Mouse (Mus musculus): ENCODE data around the gene Aes. TPM values are rescaled to one million over a fixed set of nuclear protein-coding genes. Genes with fewer than 3 reads are reported as not detected.

Gene Aes
- polyA plus RNA-seq, 1 experiment from 2014 or later = 429 TPM

- H3K27me3 ChIP-seq (ENCODE audit: control insufficient read depth, insufficient read depth, low read length) = no peaks in the 10 kb centered on the region
- H3K4me3 ChIP-seq (ENCODE audit: low read depth, low read length) = peak overlapping the region; percentile 38; the same call in 1 of the 2 replicates
- no peak overlapping the region for H3K9ac ChIP-seq (ENCODE audit: low read length)
- H3K4me1 ChIP-seq (replicated peaks; ENCODE audit: control insufficient read depth, insufficient read depth) = peaks cover 19% of the 10 kb centered on the region
- H3K9me3 ChIP-seq (ENCODE audit: control insufficient read depth, low read length) = no peaks in the 10 kb centered on the region
- ATAC-seq (ENCODE audit: low FRiP score, low TSS enrichment) (0 out of 2 replicates have a peak, but pooled peaks have one; percentile 0), DNase-seq (ENCODE audit: low spot score) (no peak)
- H3K27ac ChIP-seq (replicated peaks) = peak overlapping the region; percentile 40; the same call in 1 of the 2 replicates
- H3K4me2 ChIP-seq (replicated peaks; ENCODE audit: low read depth) = peak overlapping the region; percentile 69
- 11% methylated on average over 9 of the region's 9 CpGs for WGBS
- TF ChIP-seq CTCF (IDR thresholded peaks at IDR 0.05; ENCODE audit: low read depth) (no peak), EP300 (optimal IDR thresholded peaks at IDR 0.05) (no peak)
- no peaks in the 10 kb centered on the region for H3K36me3 ChIP-seq (ENCODE audit: control insufficient read depth, insufficient read depth, low read length)
Measured at GRCm38 (mm10) chr10:81572133-81572671, 12.9 kb downstream of the Aes start.

- H3K4me1 ChIP-seq (replicated peaks; ENCODE audit: control insufficient read depth, insufficient read depth) = peaks cover 19% of the 10 kb centered on the region
- DNase-seq (ENCODE audit: low spot score) = no peak
Measured at GRCm38 (mm10) chr10:81572975-81573374, 13.7 kb downstream of the Aes start.

GRCm38 (mm10) chr10:81574081-81575056 is 15.1 kb downstream of the Aes start, which contains the start of gene Tle2:
TSS of gene Tle2 (plus strand) at chr10:81574561.
- WGBS = 33% methylated on average over 9 of the region's 10 CpGs
- Histone ChIP-seq H3K9ac (ENCODE audit: low read length) (peak within 1 kb of the TSS; percentile 68), H3K4me2 (replicated peaks; ENCODE audit: low read depth) (peak within 1 kb of the TSS; percentile 91), H3K36me3 (ENCODE audit: control insufficient read depth, insufficient read depth, low read length) (no peaks in the 10 kb centered on the region), H3K9me3 (ENCODE audit: control insufficient read depth, low read length) (no peaks in the 10 kb centered on the region), H3K27me3 (ENCODE audit: control insufficient read depth, insufficient read depth, low read length) (no peaks in the 10 kb centered on the region), H3K27ac (replicated peaks) (no peak within 1 kb of the TSS), H3K4me3 (ENCODE audit: low read depth, low read length) (peak within 1 kb of the TSS; percentile 61), H3K4me1 (replicated peaks; ENCODE audit: control insufficient read depth, insufficient read depth) (peaks cover 14% of the 10 kb centered on the region)
- TF ChIP-seq EP300 (optimal IDR thresholded peaks at IDR 0.05) = no peak
- TF ChIP-seq CTCF (IDR thresholded peaks at IDR 0.05; ENCODE audit: low read depth) = peak; percentile 30; the same call in 1 of the 2 replicates
- DNase-seq (ENCODE audit: low spot score) (no peak), ATAC-seq (ENCODE audit: low FRiP score, low TSS enrichment) (no peak)

More at GRCm38 (mm10) chr10:81572975-81573374, 13.7 kb downstream of the Aes start:
- peak; percentile 13; the same call in 1 of the 2 replicates for ATAC-seq (ENCODE audit: low FRiP score, low TSS enrichment)
- TF ChIP-seq EP300 (optimal IDR thresholded peaks at IDR 0.05) (no peak), CTCF (IDR thresholded peaks at IDR 0.05; ENCODE audit: low read depth) (0 out of 2 replicates have a peak, but pooled peaks have one; percentile 3)
- WGBS = 21% methylated on average over 9 of the region's 9 CpGs
- Histone ChIP-seq H3K9ac (ENCODE audit: low read length) (0 out of 2 replicates have a peak overlapping the region, but pooled peaks have one; percentile 23), H3K36me3 (ENCODE audit: control insufficient read depth, insufficient read depth, low read length) (no peaks in the 10 kb centered on the region), H3K27ac (replicated peaks) (0 out of 2 replicates have a peak overlapping the region, but pooled peaks have one; percentile 24), H3K4me3 (ENCODE audit: low read depth, low read length) (no peak overlapping the region), H3K27me3 (ENCODE audit: control insufficient read depth, insufficient read depth, low read length) (no peaks in the 10 kb centered on the region), H3K4me2 (replicated peaks; ENCODE audit: low read depth) (no peak overlapping the region), H3K9me3 (ENCODE audit: control insufficient read depth, low read length) (no peaks in the 10 kb centered on the region)

GRCm38 (mm10) chr10:81575208-81575631 is 15.9 kb downstream of the Aes start:
- Histone ChIP-seq H3K9ac (ENCODE audit: low read length) (peak overlapping the region; percentile 68), H3K27me3 (ENCODE audit: control insufficient read depth, insufficient read depth, low read length) (no peaks in the 10 kb centered on the region), H3K9me3 (ENCODE audit: control insufficient read depth, low read length) (no peaks in the 10 kb centered on the region), H3K4me3 (ENCODE audit: low read depth, low read length) (peak overlapping the region; percentile 61), H3K27ac (replicated peaks) (no peak overlapping the region), H3K36me3 (ENCODE audit: control insufficient read depth, insufficient read depth, low read length) (no peaks in the 10 kb centered on the region), H3K4me1 (replicated peaks; ENCODE audit: control insufficient read depth, insufficient read depth) (peaks cover 12% of the 10 kb centered on the region), H3K4me2 (replicated peaks; ENCODE audit: low read depth) (peak overlapping the region; percentile 91)
- no peak for TF ChIP-seq CTCF (IDR thresholded peaks at IDR 0.05; ENCODE audit: low read depth)
- TF ChIP-seq EP300 (optimal IDR thresholded peaks at IDR 0.05) = no peak
- ATAC-seq (ENCODE audit: low FRiP score, low TSS enrichment) (no peak), DNase-seq (ENCODE audit: low spot score) (no peak)
- under 1% methylated on average over 28 of the region's 30 CpGs for WGBS

GRCm38 (mm10) chr10:81575695-81576094 is 16.4 kb downstream of the Aes start:
- peak overlapping the region; percentile 91 for H3K4me2 ChIP-seq (replicated peaks; ENCODE audit: low read depth)
- TF ChIP-seq EP300 (optimal IDR thresholded peaks at IDR 0.05) = no peak
- no peak for TF ChIP-seq CTCF (IDR thresholded peaks at IDR 0.05; ENCODE audit: low read depth)
- no peaks in the 10 kb centered on the region for H3K9me3 ChIP-seq (ENCODE audit: control insufficient read depth, low read length)
- no peaks in the 10 kb centered on the region for H3K36me3 ChIP-seq (ENCODE audit: control insufficient read depth, insufficient read depth, low read length)
- H3K9ac ChIP-seq (ENCODE audit: low read length) = peak overlapping the region; percentile 68
- no peak overlapping the region for H3K27ac ChIP-seq (replicated peaks)
- 2% methylated on average over 6 of the region's 6 CpGs for WGBS
- H3K27me3 ChIP-seq (ENCODE audit: control insufficient read depth, insufficient read depth, low read length) = no peaks in the 10 kb centered on the region
- ATAC-seq (ENCODE audit: low FRiP score, low TSS enrichment) = no peak
- no peak for DNase-seq (ENCODE audit: low spot score)
- H3K4me3 ChIP-seq (ENCODE audit: low read depth, low read length) = peak overlapping the region; percentile 61
- peaks cover 10% of the 10 kb centered on the region for H3K4me1 ChIP-seq (replicated peaks; ENCODE audit: control insufficient read depth, insufficient read depth)
